Mouse (Mus musculus) brain, embryonic 14.5 days (tissue): ENCODE data around the gene Tmem198.

Experiments
- CTCF ChIP-seq: fragments of 200-500 bp; IDR thresholded peaks from 2 replicates; pipeline ENCODE4 v1.5.1; 2012; ENCODE audit warnings: inconsistent platforms, mild to moderate bottlenecking, moderate library complexity, borderline replicate concordance; ENCODE audit not compliant: insufficient read depth, insufficient read length; ENCODE audit errors: extremely low read depth
- POLR2A ChIP-seq: fragments of 200-500 bp; IDR thresholded peaks from 2 replicates; pipeline ENCODE4 v1.6.1; 2012; ENCODE audit warnings: mild to moderate bottlenecking, inconsistent platforms, borderline replicate concordance; ENCODE audit not compliant: poor library complexity, insufficient read depth, insufficient read length, severe bottlenecking; ENCODE audit errors: extremely low read depth

GRCm38 (mm10) chr1:75512550-75512949, 33.2 kb downstream of the Tmem198 start:
- TF ChIP-seq POLR2A (no peak), CTCF (no peak)
